Mouse (Mus musculus): ENCODE measurements around the gene Zfp36l2.

Zfp36l2 gene

GRCm38 (mm10) chr17:84150291-84150690 lies 37.5 kb downstream of the Zfp36l2 start:
- no peak for DNase-seq

DNA sequence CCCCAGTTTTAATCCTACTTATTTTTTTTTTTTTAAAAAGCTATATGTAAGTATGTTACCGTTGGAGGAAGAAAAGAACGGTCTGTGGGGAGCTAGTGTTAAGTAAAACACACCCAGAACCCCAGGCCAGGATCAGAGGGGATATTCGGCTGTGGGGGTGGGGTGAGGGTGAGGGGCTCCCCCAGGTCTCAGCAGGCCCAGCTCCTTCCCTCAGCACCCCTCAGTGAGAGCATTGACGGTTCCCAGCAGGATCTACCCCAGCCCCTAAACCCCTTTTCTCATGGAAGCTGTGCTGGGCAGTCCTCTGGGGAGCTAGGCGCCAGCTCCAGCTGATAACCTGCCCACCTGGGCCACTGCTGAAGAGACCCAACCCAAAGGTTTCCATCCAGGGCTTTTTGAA lies 38.2 kb downstream of the Zfp36l2 start:
- no peak for DNase-seq

DNA sequence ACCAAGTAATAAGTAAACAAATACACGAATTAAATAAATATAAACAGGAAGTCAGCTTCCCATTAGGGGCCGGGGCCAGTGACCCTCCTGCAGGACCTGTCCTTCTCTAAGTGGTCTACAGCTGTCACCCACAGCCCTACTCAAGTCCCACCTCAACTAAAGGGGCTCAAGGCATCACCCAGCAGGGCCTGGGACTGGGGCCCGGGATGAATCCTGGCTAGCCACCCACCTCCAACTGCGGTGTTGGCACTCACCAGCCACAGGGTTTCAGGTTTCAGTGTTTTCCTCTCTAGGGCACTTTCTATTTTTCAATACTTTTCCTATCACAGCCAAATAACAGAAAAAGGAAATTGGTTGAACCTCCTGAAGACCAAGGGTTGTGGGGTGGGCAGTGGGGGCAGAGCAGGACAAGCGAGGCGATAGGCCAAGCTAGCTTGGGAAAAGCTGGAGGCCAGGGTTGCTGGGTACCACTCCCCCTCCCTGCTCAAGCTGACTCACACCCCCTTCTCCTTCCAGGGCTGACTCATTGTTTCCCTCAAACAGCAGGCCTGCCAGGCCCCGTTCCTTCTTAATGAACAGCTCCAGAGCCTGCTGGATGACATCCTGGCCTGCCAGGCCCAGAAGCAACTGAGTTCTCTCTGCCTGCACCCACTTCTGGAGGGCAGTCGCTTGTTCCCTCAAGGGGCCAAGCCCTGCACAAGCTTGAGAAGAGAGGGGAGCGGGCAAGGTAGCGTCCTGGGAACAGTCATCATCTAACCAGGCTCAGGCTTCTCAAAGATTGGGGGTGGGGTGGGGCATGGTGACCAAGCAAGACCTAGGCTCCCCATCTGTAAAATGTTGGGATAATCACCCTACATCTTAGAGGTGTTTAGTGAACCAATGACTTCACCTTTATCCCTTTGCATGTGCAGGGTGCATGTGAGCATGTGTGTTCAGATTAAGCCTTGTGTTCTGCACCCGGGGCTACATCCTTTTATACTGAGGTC lies 39.0 kb downstream of the Zfp36l2 start:
- peak; percentile 69 for DNase-seq

- no peak for DNase-seq
These were observed 40.3 kb downstream of the Zfp36l2 start for GRCm38 (mm10) chr17:84147183-84148108.

- no peak for DNase-seq
These were observed 41.1 kb downstream of the Zfp36l2 start for GRCm38 (mm10) chr17:84146458-84147182.

GRCm38 (mm10) chr17:84145826-84146287 lies 41.9 kb downstream of the Zfp36l2 start:
- no peak for DNase-seq

GRCm38 (mm10) chr17:84144762-84145599 lies 42.8 kb downstream of the Zfp36l2 start:
- no peak for DNase-seq

DNA sequence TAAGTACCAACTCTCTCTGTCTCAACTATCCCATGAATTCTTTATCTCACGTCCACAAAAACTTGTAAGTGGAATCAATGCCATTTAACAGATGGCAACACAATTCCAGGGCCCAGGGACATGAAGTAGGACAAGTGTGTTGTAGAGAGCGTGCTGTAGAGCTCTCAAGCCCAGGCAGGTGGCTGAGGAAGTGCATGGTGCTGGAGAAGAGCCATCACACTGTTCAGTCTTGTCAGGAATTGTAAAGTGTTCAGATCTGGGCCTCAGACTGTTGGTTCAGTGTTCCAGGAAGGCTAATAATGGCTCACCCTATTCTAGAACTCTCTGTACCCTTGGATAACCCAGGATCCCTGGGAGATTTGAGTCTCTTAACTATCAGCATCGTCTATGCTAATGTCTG lies 43.6 kb downstream of the Zfp36l2 start:
- no peak for DNase-seq

DNA sequence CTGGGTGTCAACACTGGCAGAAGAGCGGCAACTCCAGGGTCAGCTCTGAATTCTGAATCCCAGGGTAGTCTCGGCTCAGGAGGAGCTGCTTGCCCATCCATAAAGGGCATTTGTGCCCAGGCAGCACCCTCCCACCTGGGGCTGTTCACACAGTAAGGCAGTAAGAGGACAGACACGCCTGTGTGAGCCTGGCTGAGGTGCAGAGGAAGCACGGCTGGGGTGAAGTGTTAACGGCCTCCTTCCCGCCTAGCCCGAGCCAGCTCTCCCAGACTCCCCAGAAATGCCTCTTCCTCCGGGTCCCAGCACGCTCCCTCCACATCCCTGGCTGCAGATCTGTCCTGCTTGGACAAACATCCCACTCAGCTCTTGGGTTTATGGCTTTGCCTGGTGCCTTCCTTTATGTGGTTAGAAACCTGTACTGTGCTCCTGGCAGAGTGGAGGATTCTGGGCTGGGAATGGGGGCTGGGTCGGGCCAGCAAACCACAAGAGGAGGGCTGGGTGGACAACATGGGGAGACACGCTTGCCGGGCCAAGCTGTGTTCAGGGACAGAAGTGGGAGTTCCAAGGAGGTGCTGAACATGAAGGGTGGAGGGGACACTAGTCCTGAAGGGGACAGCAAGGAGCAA lies 44.4 kb downstream of the Zfp36l2 start:
- no peak for DNase-seq

DNA sequence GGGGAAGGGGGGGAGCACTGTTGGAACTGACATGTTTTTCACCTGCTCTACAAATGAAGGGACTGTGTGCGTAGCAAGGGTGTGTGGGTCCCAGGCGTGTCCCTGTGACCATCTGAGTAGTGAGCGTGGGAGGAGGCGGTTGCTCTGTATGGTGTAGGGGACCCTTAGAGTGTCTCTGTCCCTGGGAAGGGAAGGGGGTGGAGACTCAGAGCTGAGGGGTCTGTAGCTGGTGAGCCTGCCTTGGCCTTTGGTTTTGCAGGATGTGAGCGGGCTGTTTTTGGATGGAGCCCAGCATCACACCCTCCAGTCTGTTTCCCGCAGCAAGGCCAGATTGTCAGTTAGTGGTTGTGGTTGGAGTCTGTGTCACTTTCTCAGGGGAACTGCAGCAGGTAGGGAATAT lies 46.1 kb downstream of the Zfp36l2 start:
- no peak for DNase-seq

DNA sequence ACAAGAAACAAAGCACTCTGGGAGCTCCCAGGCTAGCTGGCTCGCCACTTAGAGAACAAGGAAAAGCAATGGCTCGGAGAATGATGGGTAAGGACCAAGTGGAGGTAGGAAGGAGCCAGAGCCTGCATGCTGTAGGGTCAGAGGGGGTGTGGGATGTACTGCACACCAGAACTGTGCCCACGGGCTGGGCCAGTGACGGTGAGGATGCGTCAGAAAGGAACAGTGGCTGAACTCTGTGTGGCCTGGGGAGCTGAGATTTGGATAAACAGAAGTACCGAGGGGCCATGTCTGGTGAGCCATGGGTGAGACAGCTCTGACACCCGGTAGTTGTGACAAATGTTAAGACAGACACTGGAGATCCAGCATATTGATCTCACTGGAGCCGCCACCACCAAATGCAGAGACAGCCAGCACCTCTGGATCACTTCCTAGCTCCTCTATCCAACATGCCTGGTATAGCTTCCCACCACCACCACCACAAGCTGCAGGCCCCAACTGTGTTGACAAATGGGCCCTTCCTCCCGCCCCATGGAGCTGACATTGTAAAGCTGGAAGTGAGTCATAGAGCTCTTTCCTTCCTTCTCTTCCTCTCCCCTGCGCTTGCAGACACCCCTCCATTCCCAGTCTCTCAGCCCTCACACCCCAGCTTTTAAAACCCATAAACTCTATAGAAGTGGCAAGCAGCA lies 46.8 kb downstream of the Zfp36l2 start:
- no peak for DNase-seq

DNA sequence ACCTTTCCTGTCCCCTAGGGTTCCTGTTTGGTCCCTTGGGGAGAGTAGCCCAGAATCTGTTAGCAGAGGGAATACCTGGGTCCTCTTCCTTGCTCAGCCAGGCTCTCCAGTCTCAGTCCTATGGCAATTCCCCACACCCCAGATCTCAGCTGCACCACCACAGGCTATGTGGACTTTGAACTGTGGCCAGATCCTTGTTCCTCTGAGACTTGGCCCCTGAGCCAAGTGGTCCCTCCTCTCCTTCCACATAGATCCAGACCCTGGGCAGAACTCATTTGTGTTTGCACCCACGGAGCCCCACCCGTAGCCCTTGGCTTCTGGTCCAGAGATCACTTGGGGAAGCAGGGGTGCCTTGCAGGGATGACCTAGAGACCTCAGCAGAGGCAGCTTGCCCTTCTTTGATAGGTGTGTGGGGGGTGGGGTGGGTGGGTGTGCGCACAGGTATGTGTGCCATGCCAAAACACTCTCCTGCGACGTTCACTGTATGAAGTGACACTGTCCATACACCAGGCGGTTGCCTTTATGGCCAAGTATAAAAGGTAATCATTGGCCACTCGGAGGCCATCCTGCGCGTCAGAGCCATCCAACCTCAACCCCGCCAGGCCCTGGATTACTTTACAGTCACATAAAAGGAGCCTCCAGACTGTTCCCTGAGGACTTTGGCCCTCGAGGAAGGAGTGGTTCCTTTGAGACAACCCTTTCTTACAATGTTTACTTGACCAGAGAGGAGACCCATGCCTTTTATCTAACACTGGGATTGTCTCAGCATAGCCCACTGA lies 50.2 kb downstream of the Zfp36l2 start:
- DNase-seq, result no peak

DNA sequence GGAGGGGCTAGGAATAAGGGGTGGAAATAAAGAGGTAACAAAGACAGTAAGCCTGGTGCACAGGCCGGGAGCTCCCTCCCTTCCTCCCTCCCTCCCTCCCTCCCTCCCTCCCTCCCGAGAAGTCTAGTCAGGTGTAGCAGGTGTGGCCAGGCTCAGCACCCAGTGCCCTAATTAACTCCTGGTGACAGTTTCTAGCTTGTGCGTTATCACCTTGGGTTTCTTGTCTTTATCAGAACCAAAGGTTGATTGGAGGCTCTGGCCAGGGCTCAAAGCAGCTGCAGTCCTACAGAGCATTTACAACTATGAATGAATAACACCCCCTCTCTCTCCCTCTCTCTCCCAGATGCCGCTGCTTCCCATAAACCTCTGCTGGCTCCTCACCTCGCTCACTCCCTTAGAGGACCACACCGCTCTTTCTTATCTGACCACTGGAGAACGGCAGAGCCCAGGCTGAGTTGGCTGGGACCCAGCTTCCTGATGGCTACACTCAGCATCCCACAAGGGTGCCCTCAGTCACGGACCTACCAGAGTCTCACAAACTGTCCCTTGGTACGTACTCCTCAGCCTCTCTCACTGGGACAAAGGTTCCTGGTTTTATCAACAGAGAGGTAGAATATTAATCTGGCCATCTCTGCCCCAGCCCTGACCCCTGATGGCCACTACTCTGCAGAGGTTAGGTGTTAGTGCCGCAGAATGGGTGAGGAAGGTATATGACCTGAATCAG lies 50.9 kb downstream of the Zfp36l2 start:
- no peak for DNase-seq

DNA sequence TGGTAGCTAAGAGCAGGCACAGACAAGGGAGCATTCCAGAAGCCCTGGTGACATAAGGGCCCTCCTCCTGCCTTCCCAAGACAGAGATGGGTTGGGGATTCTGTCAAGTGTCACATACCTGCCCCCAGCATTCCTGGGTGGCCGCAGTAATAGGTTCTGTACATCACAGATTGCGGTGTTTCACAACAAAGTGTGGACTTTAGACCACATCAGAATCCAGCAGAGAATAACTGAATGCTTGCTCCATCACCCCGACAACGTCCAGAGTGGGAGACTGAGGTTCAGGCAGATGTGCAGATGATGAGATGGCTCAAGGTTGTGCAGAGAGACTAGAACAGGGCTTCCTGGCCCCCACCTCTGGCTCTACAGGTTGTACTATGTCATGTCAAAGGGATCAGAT lies 51.5 kb downstream of the Zfp36l2 start:
- DNase-seq, result no peak

- no peak for DNase-seq
These were observed 52.5 kb downstream of the Zfp36l2 start for GRCm38 (mm10) chr17:84135243-84135642.

All from retina, postnatal 1 day (tissue).